Mouse (Mus musculus) CD4-positive helper T cell, adult 2 months (primary cell): ENCODE results near the gene Tnfaip2.
A peak's percentile ranks its signal among the peaks of the same experiment; 100 is the strongest.

Experiments
- DNase-seq: peaks from one replicate; pipeline ENCODE4 v3.0.0-alpha.2; 2012; ENCODE audit warnings: low read depth, missing footprints, low spot score

The Tnfaip2 gene

GRCm38 (mm10) chr12:111442309-111443010 is at the start of gene Tnfaip2:
TSS of gene Tnfaip2 (plus strand) at chr12:111442469.
- DNase-seq, result peak; percentile 16

- DNase-seq, result no peak
Measured at GRCm38 (mm10) chr12:111394008-111394407, 48.3 kb upstream of the Tnfaip2 start.

DNA sequence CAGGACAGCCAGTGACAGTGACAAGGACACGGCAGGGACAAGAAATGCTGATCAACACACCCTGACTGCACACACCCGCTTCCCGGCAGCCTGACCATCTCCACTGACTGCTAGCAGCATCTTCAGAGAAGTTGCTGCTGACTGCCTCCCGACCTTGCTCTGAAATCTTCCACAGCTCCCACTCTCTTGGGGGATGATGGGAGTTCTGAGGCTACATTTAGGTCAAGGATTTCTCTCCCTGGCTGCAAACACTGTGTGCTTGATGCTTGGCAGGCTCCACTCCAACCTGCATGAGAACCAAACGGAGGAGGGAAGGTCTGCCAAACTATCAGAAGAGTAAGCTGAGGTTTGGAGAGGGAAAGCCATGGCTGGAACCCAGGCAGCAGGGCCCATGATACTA is 45.3 kb upstream of the Tnfaip2 start:
- DNase-seq, result no peak

GRCm38 (mm10) chr12:111401454-111402184 is 40.6 kb upstream of the Tnfaip2 start:
- peak; percentile 45 for DNase-seq

- no peak for DNase-seq
Measured at GRCm38 (mm10) chr12:111404880-111405279, 37.4 kb upstream of the Tnfaip2 start.

DNA sequence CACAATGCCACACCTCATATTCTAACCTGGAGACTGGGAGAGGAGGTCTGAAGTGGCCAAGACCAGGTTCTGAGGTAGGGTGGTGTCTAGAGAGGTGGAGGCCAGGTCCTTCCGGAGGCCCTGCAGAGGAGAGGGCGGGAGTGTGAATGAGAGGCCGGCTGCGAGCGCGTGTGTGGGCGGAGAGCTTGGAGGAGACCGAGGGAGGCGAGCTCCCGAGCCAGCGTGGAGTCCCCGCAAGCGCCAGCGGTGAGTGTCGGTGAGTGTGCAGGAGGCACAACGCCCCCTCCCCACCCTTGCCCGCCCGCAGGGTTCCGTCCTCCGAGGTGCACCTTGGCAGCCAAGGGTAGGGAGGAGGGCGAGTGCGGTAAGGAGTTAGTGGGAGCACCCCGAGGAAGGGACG is 35.6 kb upstream of the Tnfaip2 start, which contains the start of gene Lbhd2:
Gene Lbhd2 (plus strand): TSS at position 188 of the 400 bp plus-strand sequence.
- DNase-seq, result no peak

GRCm38 (mm10) chr12:111409583-111409982 is 32.7 kb upstream of the Tnfaip2 start:
- DNase-seq, result no peak

DNA sequence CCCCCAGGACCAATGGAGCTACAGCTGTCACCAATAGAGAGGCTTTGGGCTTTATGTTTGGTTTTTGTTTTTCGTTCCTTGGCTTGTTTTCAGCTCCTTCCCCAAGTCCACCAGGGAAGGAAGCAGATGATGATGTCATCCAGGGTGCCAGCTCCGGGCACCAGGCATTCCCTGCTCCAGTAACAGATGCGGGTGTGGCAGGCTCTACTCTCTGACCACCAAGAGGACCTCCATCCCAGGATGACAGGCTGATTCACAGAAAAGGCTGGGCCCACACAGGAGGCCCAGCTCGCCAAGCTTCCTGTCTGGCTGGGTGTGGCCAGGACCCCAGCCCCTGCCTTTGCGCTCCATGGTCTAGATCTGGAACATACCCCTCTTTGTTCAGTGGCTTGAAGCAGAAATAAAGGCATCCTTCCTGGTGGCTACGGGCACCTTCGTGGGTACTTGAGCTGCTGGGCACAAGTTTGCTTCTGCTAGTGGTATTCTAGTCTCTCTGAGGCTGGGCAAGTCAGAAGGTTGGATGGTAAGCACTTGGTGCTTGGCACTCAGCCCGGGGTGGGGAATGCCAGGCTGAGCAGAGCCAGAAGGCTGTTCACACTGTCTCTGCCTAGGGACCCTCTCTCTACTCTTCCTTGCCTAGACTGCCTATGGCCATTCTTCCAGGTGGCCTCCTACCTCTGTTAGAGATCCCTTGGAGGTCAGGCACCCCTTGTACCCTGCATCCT is 30.5 kb upstream of the Tnfaip2 start:
- no peak for DNase-seq

- no peak for DNase-seq
Measured at GRCm38 (mm10) chr12:111412581-111413284, 29.5 kb upstream of the Tnfaip2 start.

DNA sequence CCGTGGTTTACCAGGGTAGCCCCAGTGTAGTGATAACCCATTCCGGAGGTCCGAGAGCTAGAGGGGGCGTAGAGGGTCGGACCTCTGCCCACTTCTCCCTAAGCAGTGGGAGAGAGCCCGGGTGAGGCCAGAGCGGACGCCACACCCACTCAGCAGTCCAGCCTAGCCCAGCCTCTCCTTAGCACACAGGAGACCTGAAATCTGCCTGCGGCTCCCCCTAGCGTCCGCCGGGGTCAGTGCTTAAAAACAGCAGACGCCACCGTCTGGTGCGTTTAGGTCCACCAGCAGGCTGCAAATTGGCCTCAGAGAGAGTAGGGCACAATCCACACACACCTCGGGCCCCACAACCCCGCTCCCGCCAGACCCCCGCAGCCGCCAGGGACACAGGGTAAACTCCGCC is 29.0 kb upstream of the Tnfaip2 start:
- DNase-seq, result peak; percentile 62

DNA sequence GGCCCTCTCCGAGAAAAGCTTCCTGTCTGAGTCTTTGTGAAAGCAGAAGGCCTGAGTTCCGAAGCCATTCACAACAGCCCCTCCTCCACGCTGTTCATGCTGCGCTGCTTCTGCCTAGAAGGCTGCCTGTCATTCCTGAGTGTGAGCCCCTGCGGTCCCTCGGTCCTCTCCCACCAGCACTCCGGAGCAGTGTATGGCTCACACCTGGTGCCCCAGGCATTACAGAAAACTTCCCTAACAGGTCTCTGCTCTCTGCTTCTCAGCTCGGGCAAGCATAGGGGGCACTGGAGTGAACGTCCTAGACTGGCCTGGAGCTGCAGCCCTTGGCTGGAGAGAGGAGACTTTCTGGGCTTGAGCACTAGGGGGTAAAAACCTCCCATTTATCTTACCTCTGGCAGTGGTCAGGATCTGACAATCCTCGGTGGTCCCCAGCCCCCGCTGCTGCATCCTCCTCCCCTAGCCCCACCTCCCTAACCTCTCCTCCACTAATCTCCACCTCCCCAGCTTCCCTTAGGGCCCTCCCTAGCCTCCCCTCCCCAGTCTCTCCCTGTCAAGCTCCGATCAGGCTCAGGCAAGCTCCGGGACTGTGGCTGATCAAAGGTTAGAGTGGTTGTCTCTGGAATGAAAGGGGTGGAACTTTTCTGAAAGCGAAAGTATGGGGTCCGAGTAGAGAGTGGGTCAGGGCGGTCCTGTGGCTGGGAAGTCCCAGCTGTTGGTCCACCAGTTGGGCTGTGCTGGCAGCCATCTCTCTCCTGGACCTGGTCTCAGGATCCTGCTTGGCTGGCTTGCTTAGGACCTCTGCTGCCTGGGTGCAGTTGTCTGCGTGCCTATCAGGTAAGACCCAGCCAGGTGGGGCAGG is 25.1 kb upstream of the Tnfaip2 start, which contains the start of gene Exoc3l4:
Gene Exoc3l4 (plus strand): TSS at position 97 of the 859 bp plus-strand sequence.
- no peak for DNase-seq

DNA sequence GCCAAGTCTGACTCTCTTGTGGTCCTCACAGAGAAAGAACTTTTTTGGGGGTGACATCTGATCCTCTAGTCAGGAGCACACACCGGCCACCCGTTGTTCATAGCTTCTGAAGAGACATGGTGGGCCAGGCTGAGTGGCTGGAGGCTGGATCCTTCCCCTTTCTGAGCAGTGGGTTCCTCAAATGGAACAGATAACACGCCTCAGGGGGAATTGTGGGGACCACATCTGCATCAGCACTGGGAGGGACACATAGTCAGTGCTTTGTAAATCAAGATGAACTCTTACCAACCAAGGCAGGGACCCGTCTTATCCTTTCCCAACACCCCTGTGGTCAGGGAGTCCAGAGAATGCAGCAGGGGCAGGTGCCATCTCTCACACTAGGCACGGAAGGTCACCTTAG is 22.4 kb upstream of the Tnfaip2 start:
- DNase-seq, result no peak

- DNase-seq, result no peak
Measured at GRCm38 (mm10) chr12:111420946-111421709, 21.1 kb upstream of the Tnfaip2 start.

DNA sequence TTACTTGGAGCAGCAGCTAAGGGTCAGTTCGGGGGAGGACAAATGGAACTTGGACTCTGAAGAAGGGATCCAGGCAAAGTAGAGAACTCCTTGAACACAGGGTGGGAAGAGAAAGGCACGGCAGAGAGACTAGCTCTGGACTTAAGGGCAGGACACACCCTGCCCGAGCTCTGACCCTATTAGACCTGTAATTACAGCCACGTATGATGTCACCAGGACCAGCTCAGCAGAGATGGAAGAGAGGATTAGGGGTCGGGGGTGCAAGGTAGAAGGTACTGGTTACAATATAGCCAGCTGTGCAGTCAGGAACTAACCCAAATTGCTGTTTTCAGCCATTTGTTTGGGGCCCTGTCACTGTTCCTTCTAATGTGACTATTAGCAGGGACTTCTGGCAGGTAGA is 19.4 kb upstream of the Tnfaip2 start:
- no peak for DNase-seq

- no peak for DNase-seq
Measured at GRCm38 (mm10) chr12:111423570-111424129, 18.6 kb upstream of the Tnfaip2 start.

- DNase-seq, result no peak
Measured at GRCm38 (mm10) chr12:111424547-111424946, 17.7 kb upstream of the Tnfaip2 start.

GRCm38 (mm10) chr12:111425258-111425657 is 17.0 kb upstream of the Tnfaip2 start:
- no peak for DNase-seq

DNA sequence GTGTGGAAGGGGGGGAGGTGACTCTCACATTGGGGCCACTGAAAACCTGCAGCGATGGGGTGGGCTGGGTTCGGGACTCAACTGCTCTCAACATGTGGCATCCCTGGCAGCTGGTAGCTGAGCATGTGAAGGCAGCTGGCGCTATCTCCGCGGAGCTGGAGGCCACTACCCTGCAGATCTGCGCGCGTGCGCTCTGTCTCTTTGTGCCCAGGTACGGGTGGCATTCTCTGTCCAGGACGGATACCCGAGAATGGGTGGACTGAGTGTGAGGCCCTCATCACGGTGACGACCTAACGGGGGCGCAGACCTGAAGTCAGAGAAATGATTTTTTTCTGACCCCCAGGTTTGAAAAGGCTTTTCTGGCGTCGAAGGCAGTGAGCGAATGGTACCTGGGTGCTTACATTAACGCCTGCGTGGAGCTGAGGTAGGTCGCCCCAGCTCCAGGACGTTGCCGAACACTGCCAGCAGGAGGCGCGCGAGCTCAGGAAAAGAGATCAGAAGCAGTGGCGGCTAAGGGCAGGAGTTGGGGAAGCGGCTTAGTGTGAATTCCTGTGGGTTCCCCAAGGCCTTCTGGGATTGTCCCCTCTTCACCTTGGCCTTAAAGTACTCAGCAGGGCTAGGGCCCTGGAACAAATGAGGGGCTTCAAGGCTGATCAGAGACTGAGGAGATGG is 16.3 kb upstream of the Tnfaip2 start:
- DNase-seq, result peak; percentile 59
